Mouse (Mus musculus): ENCODE measurements around the gene Ttn. TPM values are rescaled to one million over a fixed set of nuclear protein-coding genes. Genes with fewer than 3 reads are reported as not detected.

Gene Ttn
- polyA plus RNA-seq, 1 experiment from 2014 or later = 0.91 TPM

DNA sequence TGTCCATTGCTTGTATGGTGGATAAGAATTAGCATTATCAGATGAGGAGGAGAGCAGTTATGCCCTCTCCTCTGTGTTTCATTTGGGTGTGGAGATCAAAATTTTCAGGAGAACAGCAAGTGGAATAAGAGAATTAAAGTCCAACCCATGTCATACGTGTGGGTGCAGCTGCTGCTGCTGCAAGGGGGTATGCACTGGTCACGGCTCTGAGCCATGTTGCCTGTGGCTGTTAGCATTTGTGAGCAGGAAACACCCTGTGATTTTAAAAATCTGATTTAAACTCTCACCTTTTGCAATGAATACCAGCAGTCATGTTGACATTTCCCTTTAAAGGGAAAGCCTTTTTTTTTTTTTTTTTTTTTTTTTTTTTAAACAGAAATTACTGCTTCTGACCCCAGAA lies 116.8 kb downstream of the Ttn start:
- no peaks in the 10 kb centered on the region for H3K4me1 ChIP-seq (ENCODE audit: control insufficient read depth, insufficient read depth, low read length)
- H3K36me3 ChIP-seq (ENCODE audit: control insufficient read depth, insufficient read depth, low read length) = no peaks in the 10 kb centered on the region
- ATAC-seq (ENCODE audit: low FRiP score, low TSS enrichment) (no peak), DNase-seq (no peak)
- H3K27ac ChIP-seq (replicated peaks; ENCODE audit: low read depth, low read length) = no peak overlapping the region
- no peak overlapping the region for H3K4me2 ChIP-seq (ENCODE audit: low read length)
- H3K27me3 ChIP-seq (ENCODE audit: control insufficient read depth, insufficient read depth, low read length) = no peaks in the 10 kb centered on the region
- H3K4me3 ChIP-seq (replicated peaks; ENCODE audit: low read depth, low read length) = no peak overlapping the region
- no peak overlapping the region for H3K9ac ChIP-seq (replicated peaks; ENCODE audit: low read length)
- WGBS = 82% methylated on average over 2 of the region's 2 CpGs
- H3K9me3 ChIP-seq (ENCODE audit: control insufficient read depth, low read length) = no peaks in the 10 kb centered on the region

GRCm38 (mm10) chr2:76861327-76861726 lies 121.0 kb downstream of the Ttn start:
- ATAC-seq (ENCODE audit: low FRiP score, low TSS enrichment) = no peak

GRCm38 (mm10) chr2:76850066-76850465 lies 132.3 kb downstream of the Ttn start:
- WGBS = 90% methylated on average over 4 of the region's 4 CpGs
- Histone ChIP-seq H3K9ac (replicated peaks; ENCODE audit: low read length) (no peak overlapping the region), H3K36me3 (ENCODE audit: control insufficient read depth, insufficient read depth, low read length) (no peaks in the 10 kb centered on the region), H3K4me2 (ENCODE audit: low read length) (no peak overlapping the region), H3K4me1 (ENCODE audit: control insufficient read depth, insufficient read depth, low read length) (no peaks in the 10 kb centered on the region), H3K4me3 (replicated peaks; ENCODE audit: low read depth, low read length) (no peak overlapping the region), H3K9me3 (ENCODE audit: control insufficient read depth, low read length) (no peaks in the 10 kb centered on the region), H3K27me3 (ENCODE audit: control insufficient read depth, insufficient read depth, low read length) (no peaks in the 10 kb centered on the region), H3K27ac (replicated peaks; ENCODE audit: low read depth, low read length) (no peak overlapping the region)
- no peak for ATAC-seq (ENCODE audit: low FRiP score, low TSS enrichment)
- DNase-seq = no peak

More at GRCm38 (mm10) chr2:76861327-76861726, 121.0 kb downstream of the Ttn start:
- Histone ChIP-seq H3K27me3 (ENCODE audit: control insufficient read depth, insufficient read depth, low read length) (no peaks in the 10 kb centered on the region), H3K9ac (replicated peaks; ENCODE audit: low read length) (no peak overlapping the region), H3K27ac (replicated peaks; ENCODE audit: low read depth, low read length) (no peak overlapping the region), H3K4me2 (ENCODE audit: low read length) (no peak overlapping the region), H3K36me3 (ENCODE audit: control insufficient read depth, insufficient read depth, low read length) (no peaks in the 10 kb centered on the region), H3K4me3 (replicated peaks; ENCODE audit: low read depth, low read length) (no peak overlapping the region), H3K9me3 (ENCODE audit: control insufficient read depth, low read length) (no peaks in the 10 kb centered on the region), H3K4me1 (ENCODE audit: control insufficient read depth, insufficient read depth, low read length) (no peaks in the 10 kb centered on the region)
- DNase-seq = no peak

DNA sequence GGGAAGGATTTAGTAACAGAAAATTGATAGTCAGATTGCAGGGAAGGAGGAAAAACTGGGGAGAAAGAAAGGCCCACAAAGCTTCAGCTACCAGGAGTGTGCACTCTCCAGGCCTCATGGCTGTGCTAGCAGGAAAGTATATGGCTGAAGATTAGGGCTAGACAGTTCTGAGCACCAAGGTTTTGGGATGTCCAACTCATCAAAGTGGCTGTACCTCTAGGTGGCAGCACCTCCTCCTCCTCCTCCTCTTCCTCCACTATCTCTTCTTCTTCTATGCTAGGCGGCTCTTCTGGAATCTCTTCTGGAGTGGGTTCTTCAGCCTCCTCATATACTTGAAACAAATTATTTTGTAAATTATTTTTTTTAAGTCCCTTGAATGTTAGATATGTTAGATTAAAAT lies 139.2 kb downstream of the Ttn start:
- Histone ChIP-seq H3K9ac (replicated peaks; ENCODE audit: low read length) (no peak overlapping the region), H3K9me3 (ENCODE audit: control insufficient read depth, low read length) (no peaks in the 10 kb centered on the region), H3K4me1 (ENCODE audit: control insufficient read depth, insufficient read depth, low read length) (no peaks in the 10 kb centered on the region), H3K4me2 (ENCODE audit: low read length) (no peak overlapping the region), H3K4me3 (replicated peaks; ENCODE audit: low read depth, low read length) (no peak overlapping the region), H3K36me3 (ENCODE audit: control insufficient read depth, insufficient read depth, low read length) (no peaks in the 10 kb centered on the region), H3K27me3 (ENCODE audit: control insufficient read depth, insufficient read depth, low read length) (no peaks in the 10 kb centered on the region), H3K27ac (replicated peaks; ENCODE audit: low read depth, low read length) (no peak overlapping the region)
- WGBS = 65% methylated on average over 1 of the region's 1 CpGs
- ATAC-seq (ENCODE audit: low FRiP score, low TSS enrichment) (no peak), DNase-seq (no peak)

DNA sequence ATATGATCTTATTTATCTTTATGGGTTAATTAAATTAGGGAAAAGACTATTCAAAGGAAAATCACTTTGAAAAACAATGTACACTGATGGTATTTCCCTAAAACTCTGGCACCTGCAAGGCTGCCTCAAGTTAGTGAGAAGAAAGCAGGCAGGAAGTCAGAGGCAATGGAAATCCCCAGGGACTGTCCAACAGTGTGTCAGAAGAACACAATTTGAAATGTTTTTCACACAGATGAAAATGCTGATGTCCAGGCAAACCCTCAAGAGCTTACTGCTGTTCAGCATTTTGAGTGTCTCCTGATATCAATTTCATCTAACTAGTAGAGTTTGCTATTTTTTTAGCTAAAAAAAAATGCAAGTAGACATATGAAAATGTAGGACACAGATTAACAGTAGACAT lies 161.9 kb downstream of the Ttn start:
- H3K9ac ChIP-seq (replicated peaks; ENCODE audit: low read length) = no peak overlapping the region
- no peak overlapping the region for H3K4me2 ChIP-seq (ENCODE audit: low read length)
- H3K4me1 ChIP-seq (ENCODE audit: control insufficient read depth, insufficient read depth, low read length) = no peaks in the 10 kb centered on the region
- ATAC-seq (ENCODE audit: low FRiP score, low TSS enrichment) (no peak), DNase-seq (peak; percentile 3)
- no peaks in the 10 kb centered on the region for H3K36me3 ChIP-seq (ENCODE audit: control insufficient read depth, insufficient read depth, low read length)
- H3K27me3 ChIP-seq (ENCODE audit: control insufficient read depth, insufficient read depth, low read length) = no peaks in the 10 kb centered on the region
- no peaks in the 10 kb centered on the region for H3K9me3 ChIP-seq (ENCODE audit: control insufficient read depth, low read length)
- no peak overlapping the region for H3K27ac ChIP-seq (replicated peaks; ENCODE audit: low read depth, low read length)
- H3K4me3 ChIP-seq (replicated peaks; ENCODE audit: low read depth, low read length) = no peak overlapping the region

DNA sequence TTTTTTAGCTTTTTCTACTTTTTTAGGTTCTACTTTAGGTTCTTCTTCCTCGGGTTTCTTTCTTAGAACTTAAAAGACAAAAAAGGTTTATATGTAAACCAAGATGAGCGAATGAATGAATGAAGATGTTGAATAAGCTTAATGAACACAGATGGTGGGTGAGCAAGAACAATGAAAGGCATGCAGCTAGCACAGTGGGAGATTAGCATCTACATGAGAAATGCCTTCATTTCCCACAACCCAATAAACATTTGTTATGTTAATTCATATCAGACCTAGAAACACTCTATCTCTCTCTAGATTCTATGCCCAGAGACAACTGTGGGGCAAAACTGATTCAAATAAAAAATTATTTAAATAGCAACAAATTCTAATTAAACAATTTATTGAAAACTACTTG lies 164.6 kb downstream of the Ttn start:
- H3K4me1 ChIP-seq (ENCODE audit: control insufficient read depth, insufficient read depth, low read length) = no peaks in the 10 kb centered on the region
- H3K36me3 ChIP-seq (ENCODE audit: control insufficient read depth, insufficient read depth, low read length) = no peaks in the 10 kb centered on the region
- H3K27ac ChIP-seq (replicated peaks; ENCODE audit: low read depth, low read length) = no peak overlapping the region
- WGBS = 11% methylated on average over 2 of the region's 2 CpGs
- no peak overlapping the region for H3K4me3 ChIP-seq (replicated peaks; ENCODE audit: low read depth, low read length)
- H3K9ac ChIP-seq (replicated peaks; ENCODE audit: low read length) = no peak overlapping the region
- H3K4me2 ChIP-seq (ENCODE audit: low read length) = no peak overlapping the region
- ATAC-seq (ENCODE audit: low FRiP score, low TSS enrichment) (no peak), DNase-seq (no peak)
- H3K9me3 ChIP-seq (ENCODE audit: control insufficient read depth, low read length) = no peaks in the 10 kb centered on the region
- no peaks in the 10 kb centered on the region for H3K27me3 ChIP-seq (ENCODE audit: control insufficient read depth, insufficient read depth, low read length)

DNA sequence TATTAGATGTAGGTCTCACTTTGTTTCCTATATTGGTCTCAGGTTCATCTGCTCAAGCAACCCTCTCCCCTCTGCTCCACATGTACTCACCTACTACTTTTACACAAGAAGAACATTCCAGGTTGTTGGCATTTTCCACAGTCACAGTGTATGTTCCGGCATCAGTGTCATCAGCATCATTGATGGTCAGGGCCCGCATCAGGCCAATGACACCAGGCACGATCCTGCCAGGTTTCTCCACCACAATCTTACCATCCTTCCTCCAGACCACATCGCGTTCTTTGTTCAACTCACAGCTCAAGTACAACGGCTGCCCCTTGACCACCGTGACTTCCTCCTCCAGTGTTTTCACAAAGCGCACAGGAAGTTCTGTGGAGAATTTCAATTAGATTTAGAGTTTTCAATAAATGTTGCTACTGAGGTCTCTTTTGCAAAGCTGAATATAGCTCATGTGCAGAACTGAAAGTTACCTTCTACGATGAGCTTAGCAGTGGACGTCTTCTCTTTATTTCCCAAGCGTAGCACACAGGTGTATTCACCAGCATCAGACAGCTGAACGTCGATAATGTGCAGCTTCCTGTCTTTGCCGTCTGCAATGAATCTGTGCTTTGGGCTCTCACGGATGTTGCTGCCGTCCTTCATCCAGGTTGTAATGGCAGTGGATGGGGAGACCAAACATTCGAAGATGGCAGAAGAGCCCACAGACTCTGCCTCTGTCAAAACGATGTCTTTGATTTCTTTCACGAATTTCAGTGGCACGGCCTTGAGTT lies 168.1 kb downstream of the Ttn start:
- Histone ChIP-seq H3K36me3 (ENCODE audit: control insufficient read depth, insufficient read depth, low read length) (no peaks in the 10 kb centered on the region), H3K4me2 (ENCODE audit: low read length) (no peak overlapping the region), H3K4me1 (ENCODE audit: control insufficient read depth, insufficient read depth, low read length) (no peaks in the 10 kb centered on the region), H3K4me3 (replicated peaks; ENCODE audit: low read depth, low read length) (no peak overlapping the region), H3K27ac (replicated peaks; ENCODE audit: low read depth, low read length) (no peak overlapping the region), H3K9me3 (ENCODE audit: control insufficient read depth, low read length) (no peaks in the 10 kb centered on the region), H3K27me3 (ENCODE audit: control insufficient read depth, insufficient read depth, low read length) (no peaks in the 10 kb centered on the region), H3K9ac (replicated peaks; ENCODE audit: low read length) (no peak overlapping the region)
- DNase-seq (no peak), ATAC-seq (ENCODE audit: low FRiP score, low TSS enrichment) (no peak)
- WGBS = 95% methylated on average over 20 of the region's 20 CpGs

- no peak overlapping the region for H3K4me2 ChIP-seq (ENCODE audit: low read length)
- no peaks in the 10 kb centered on the region for H3K9me3 ChIP-seq (ENCODE audit: control insufficient read depth, low read length)
- H3K4me1 ChIP-seq (ENCODE audit: control insufficient read depth, insufficient read depth, low read length) = no peaks in the 10 kb centered on the region
- H3K27ac ChIP-seq (replicated peaks; ENCODE audit: low read depth, low read length) = no peak overlapping the region
- DNase-seq = no peak
- no peak overlapping the region for H3K4me3 ChIP-seq (replicated peaks; ENCODE audit: low read depth, low read length)
- H3K27me3 ChIP-seq (ENCODE audit: control insufficient read depth, insufficient read depth, low read length) = no peaks in the 10 kb centered on the region
- WGBS = 95% methylated on average over 17 of the region's 17 CpGs
- H3K36me3 ChIP-seq (ENCODE audit: control insufficient read depth, insufficient read depth, low read length) = no peaks in the 10 kb centered on the region
- no peak overlapping the region for H3K9ac ChIP-seq (replicated peaks; ENCODE audit: low read length)
- ATAC-seq (ENCODE audit: low FRiP score, low TSS enrichment) = no peak
These were observed 171.2 kb downstream of the Ttn start for GRCm38 (mm10) chr2:76811160-76811559.

DNA sequence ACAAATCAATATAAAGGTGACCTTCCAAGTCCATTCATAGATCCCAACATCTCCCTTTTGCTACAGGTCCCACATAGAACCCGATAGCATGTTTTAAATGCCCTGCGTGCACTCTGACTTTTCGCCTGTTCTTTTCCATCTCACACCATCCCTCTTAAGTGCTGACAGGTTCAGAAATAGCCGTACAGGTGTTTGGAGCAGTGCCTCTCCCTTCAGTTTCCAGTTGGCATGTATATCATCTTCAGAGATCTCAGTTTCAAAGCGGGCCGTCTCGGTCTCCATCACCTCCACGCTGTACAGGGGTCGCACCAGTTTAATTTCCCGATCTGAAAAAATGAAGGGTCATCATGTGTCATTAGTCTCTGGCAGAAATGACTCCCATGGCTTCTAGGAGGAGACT lies 174.0 kb downstream of the Ttn start:
- Histone ChIP-seq H3K27ac (replicated peaks; ENCODE audit: low read depth, low read length) (no peak overlapping the region), H3K9ac (replicated peaks; ENCODE audit: low read length) (no peak overlapping the region), H3K36me3 (ENCODE audit: control insufficient read depth, insufficient read depth, low read length) (no peaks in the 10 kb centered on the region), H3K9me3 (ENCODE audit: control insufficient read depth, low read length) (no peaks in the 10 kb centered on the region), H3K4me1 (ENCODE audit: control insufficient read depth, insufficient read depth, low read length) (no peaks in the 10 kb centered on the region), H3K27me3 (ENCODE audit: control insufficient read depth, insufficient read depth, low read length) (no peaks in the 10 kb centered on the region), H3K4me2 (ENCODE audit: low read length) (no peak overlapping the region), H3K4me3 (replicated peaks; ENCODE audit: low read depth, low read length) (no peak overlapping the region)
- DNase-seq (no peak), ATAC-seq (ENCODE audit: low FRiP score, low TSS enrichment) (no peak)
- WGBS = 94% methylated on average over 10 of the region's 10 CpGs

All from midbrain, embryonic 14.5 days (tissue).